Mouse (Mus musculus): ENCODE data around the gene Sh2d5.

The Sh2d5 gene

DNA sequence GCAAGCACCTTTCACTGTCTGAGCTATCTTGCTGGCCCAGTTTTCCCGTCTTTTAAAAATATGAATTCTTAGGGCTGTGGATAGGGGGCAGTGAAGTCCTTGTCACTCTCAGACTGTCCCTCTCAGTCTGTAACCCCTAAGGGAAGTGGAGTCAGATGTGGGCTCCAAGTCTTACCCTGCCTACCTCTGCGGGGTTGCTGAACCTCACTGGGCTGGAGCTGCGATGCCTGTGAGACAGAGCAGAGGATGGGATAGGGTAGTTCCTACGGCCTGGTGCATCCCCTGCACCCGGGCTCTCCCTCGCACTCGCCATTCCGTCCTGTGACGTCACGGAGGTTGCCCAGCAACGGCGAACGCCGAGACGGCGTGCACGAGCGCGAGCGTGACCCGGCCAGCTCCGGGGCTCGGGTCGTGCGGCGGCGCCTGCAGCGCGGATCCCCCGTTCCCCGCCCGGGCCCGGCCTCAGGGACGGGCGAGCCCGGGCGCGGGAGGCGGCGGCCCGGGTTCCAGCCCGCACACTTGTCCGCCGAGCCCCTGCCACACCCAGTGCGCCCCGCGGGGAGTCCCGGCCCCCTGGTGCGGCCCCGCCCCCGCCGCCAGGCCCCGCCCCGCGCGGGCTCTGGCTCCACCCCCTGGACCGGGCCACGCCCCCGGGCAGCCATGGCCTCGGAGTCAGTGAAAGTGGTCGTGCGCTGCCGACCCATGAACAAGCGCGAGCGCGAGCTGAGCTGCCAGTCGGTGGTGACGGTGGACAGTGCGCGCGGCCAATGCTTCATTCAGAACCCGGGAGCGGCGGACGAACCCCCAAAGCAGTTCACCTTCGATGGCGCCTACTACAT lies 11.9 kb downstream of the Sh2d5 start:
- DNase-seq: peak; percentile 92

DNA sequence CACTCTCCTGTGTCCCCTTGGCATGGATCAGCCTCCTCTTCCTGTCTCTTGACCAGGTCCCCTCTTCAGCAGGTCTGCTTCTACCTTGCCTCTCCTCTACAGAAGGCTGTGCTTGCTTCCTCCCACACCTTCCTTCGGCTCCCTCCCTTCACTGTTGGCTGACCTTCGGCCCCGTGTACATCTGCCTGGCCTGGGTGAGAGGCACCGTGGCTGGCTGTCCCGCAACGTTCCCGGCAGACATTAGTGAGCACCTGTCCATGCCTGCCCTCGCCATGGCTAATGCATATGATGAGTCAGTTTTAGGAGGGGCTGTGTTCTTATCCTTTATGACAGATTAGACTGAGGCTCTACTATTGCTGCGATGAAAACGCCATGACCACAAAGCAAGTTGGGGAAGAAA lies 17.7 kb downstream of the Sh2d5 start:
- no peak for DNase-seq

DNA sequence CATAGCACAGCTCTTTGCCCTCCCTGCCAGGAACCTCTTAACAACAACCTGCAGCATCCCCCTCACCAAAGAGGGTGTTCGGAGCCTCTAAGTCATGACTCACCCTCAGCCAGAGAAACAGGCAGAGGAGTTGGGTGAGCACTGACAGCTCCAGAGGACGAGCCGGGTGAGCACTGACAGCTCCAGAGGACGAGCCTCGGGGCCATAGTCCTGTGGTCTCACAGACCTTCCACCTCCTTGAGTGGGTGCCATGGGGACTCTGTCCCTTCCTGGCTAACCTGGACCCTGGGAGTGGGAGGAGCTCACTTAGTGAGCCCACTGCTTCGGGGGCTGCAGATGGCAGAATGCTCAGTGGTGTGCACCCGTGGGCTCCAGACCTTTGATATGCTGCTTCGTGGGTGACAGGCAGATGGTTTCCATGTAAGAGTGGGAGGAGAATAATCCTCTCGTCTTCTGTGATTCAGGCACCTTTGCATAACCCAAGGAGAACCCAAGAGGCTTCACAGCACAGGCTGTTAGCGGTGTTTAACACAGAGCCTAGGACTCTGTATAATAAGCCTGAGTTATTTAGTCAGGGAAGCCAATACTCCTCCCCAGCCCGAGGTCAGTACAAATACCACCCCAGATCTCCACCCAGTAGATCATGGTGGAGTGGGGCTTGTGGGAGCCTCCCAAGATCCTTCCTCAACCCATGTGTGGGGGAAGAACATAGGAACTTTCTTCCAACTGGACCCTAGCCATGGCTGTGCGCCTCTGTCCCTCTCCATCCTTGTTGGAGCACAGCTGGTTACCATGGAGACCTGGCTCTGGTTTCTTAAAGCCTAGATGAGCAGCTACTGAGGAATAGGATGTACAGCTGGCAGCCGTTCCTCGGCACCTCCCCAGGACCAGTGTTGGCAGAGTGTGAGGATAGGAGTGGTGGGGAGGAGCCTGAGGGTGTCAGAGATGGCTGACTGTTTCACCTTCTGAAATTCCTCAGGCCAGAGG lies 22.1 kb downstream of the Sh2d5 start:
- peak; percentile 56 for DNase-seq

DNA sequence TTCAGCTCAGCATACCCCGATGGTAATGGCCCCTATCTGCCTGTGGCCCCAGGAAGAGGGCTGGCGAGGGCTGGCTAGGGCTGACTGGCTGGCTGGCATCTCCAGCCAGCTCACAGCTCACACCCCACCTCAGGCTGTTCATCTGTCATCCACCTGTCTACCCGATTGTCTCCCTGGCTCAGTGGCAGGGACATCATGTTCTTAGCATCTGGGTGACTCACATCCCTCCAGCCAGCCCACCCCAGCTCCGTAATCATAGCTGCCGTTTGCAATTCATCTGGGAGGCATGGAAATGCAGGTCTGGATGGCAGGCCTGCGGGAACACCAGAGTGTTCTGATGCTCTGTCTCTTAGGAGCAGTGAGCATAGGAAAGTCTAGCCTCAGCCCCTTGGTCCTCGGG lies 28.1 kb downstream of the Sh2d5 start:
- no peak for DNase-seq

DNA sequence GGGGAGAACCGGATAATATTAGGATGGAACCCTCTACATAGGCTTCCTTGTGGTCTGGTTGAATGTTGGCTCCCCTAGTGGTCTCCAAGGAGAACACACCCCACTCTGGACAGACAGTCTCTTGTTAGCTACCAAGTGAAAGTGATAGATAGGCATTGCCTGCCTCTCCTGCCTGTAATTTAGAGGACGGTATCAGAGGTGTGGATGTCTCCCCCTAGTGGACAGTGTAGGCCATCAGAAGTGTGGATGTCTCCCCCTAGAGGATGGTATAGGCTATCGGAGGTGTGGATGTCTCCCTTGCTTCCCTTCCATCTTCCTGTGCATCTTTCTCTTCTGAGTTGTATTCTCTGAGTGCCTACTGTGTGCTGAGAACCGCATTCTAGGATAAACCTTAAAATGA lies 32.6 kb downstream of the Sh2d5 start:
- DNase-seq: peak; percentile 54

DNA sequence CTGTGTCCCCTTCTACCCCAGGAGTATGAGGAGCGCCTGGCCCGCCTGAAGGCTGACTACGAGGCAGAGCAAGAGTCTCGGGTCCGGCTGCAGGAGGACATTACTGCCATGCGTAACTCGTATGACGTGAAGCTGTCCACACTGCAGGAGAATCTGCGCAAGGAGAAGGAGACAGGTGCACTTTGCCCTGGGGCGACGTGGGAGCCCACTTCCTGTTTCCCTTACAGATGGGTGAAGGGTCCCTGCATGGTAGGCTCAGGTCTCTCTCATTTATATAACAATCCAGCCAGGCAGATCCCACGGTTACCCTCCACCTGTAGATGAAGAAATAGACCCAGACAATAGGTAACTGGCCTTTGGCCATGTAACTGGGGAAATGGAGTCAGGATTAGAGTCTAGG lies 36.2 kb downstream of the Sh2d5 start:
- no peak for DNase-seq

DNA sequence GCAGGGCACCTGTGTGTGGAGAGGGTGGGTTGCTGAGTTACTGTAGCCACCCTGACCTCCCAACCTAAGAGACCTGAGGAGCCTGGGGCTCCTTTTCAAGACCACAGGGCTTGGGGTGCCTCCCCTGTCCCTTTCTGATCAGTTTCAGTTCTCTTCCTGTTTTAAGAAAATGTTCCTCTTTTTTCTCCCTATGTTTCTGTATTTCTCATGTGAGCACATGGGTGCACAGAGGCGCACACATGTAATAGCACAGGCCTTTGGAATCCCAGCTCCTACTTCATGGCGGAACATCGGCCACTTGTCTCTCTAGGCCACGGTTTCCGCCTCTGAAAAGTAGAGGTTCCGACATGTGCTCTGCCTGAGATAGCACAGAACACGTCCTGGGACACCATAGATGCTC lies 38.5 kb downstream of the Sh2d5 start:
- no peak for DNase-seq

DNA sequence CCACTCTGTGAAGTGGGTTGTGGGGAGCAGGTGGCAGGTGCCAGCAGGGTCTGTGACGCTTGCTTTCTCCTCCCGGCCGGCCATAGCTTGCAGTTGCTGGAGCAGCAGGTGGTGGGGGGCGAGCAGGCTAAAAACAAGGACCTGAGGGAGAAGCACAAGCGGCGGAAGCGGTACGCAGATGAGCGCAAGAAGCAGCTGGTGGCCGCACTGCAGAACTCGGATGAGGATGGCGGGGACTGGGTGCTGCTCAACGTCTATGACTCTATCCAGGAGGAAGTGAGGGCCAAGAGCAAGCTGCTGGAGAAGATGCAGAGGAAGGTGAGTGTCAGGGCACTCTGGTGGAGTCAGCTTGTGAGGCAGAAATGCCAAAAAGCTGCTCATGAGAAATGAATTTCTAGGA lies 41.8 kb downstream of the Sh2d5 start:
- DNase-seq: no peak

DNA sequence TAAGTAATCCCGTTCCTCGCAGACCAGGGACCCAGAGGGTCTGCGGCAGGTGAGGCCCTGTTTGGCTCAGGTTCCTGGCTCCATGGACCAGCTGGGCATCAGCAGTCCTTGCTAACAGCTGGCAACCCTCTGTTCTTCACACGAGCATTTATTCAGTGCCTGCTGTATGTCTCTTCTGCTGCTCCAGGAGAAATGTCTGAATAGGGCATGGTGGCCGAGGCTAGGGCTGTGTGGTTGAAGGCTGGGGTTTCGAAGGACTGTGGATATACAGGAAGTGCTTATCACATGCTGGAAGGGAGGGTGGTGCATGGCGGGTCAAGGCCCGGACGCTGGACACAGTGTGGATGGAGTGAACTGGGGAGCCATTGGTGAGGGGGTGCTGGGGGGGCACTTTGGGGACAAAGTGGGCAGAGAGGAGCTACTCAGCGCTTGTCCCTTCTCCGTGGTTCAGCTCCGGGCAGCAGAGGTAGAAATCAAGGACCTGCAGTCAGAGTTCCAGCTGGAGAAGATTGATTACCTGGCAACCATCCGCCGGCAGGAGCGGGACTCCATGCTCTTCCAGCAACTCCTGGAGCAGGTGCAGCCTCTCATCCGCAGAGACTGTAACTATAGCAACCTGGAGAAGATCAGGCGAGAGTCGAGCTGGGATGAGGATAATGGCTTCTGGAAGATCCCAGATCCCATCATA lies 43.2 kb downstream of the Sh2d5 start:
- no peak for DNase-seq

- DNase-seq: no peak
These were observed 43.8 kb downstream of the Sh2d5 start for GRCm38 (mm10) chr4:138293949-138294550.

GRCm38 (mm10) chr4:138301271-138301780 lies 51.1 kb downstream of the Sh2d5 start:
- DNase-seq: no peak

GRCm38 (mm10) chr4:138303011-138303410 lies 52.8 kb downstream of the Sh2d5 start:
- no peak for DNase-seq

DNA sequence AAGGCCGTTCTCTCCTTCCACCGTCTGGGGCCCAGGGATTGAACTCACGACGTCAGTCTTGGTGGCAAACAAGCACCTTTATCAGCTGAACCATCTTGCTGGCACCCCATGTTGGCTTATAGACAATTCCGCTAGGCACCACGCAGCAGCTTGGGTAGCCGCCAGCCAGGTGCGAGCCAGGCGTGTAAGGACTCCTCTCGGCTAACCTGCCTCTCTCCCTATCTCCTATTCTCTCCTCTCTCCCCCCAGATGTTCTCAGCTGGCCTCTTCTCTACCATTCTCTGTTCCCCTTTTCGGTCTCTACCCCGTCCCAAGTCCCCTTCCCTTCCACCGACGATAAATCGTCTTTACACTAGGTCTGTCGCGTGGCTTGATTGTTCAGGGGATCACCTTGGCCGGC lies 53.5 kb downstream of the Sh2d5 start:
- no peak for DNase-seq

- peak; percentile 97 for DNase-seq
These were observed 54.3 kb downstream of the Sh2d5 start, which contains the start of gene Ddost for GRCm38 (mm10) chr4:138304340-138305104. Gene Ddost (plus strand): TSS chr4:138304730.

DNA sequence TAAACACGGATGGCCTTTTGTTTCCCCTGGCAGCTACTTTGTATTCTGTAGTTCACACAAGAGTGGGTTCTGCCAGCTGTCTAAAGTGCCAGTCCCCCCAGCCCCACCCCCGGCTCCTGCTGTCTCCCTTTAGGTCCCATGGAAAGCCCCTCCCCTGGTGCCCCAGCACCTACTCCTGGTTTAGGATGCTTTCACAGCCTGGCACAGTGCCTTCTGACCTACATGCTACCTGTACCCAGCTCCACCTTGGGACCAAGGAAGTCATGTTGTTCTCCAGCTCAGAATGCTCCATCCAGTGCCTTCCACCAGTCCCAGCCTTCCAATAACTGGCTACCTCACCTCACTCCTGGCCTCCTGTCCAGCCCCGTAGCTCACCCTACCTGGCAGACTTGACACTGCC lies 56.8 kb downstream of the Sh2d5 start:
- DNase-seq: no peak

DNA sequence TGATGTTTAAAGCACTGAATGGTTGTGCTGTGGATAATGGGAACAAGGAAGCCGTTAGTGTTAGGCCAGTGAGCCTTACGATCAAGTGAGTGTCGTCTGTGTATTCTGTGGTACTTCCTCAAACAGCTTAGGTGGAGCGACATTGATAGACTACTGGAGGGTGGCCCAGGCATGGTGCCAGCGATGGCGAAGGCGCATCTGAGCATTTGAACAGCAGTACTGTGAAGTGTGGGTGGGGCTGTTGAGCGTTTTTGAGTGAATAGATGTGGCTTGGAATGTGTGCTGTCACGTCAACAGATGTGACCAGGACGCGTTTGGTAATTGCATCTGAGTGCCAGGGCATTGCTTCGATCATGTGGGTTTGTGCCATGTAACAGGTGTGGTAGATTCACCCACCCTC lies 57.5 kb downstream of the Sh2d5 start:
- no peak for DNase-seq

DNA sequence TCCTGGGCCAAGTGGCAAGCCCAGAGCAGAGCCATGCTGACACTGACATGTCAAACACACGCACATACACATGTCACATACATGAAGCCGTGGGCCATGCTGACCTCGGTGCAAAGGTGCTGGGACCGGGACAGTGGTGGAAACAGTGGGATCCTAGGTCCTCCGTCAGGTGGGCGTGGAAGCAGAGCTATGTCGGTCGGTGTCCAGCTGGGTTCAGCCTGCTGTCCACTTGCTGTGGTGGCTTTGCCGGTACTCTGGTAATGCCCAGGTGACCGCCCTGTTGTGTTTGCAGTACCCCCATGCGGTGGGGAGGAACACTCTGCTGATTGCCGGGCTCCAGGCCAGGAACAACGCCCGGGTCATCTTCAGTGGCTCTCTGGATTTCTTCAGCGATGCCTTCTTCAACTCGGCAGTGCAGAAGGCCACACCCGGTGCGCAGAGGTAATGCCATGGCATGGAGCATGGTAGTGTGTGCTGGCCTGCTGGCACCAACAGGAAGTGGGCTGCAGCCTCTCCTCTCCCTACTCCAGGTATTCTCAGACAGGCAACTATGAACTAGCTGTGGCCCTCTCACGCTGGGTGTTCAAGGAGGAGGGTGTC lies 60.2 kb downstream of the Sh2d5 start:
- DNase-seq: no peak

Measured in right cerebral cortex, postnatal 14 days (tissue).